In the genomic region with DNA sequence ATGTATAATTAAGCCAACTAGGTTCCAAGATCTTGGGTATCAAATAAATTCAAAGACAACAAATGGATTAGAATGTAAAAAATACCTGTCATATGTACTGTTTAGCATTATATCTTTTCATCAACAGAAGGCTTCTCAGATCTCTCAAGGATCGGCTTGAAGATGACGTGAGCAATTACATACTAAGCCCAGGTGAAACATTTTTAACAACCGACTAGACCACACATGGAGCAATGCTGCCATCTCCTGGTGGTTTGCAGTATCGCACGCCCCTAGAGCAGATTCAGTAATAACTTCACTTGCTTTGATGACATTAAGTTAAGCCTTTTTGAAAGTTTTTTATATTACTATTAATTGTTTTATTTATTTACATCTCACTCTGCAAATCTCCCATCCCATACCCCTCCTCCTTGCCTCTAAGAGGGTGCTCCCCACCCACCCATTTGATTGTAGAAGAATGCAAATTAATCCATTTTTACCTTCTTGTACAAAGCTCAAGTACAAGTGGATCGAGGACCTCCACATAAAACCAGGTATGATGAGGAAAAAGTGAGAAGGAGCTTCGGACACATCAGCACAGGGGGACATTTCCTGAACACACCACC, we compare ENCODE assay signal across 8 mouse cellular contexts. TPM values are rescaled to one million over a fixed set of nuclear protein-coding genes. Genes with fewer than 3 reads are reported as not detected.
DNase-seq lines count a peak whose midpoint lies in the region; ATAC-seq and TF ChIP-seq lines count a peak whose summit lies in the region.

No protein-coding gene starts in this region.

- peaks cover 11% of the 10 kb centered on the region for H3K36me3 ChIP-seq in C2C12 (ENCODE audit: control insufficient read depth, insufficient read depth)

- H3K79me3 ChIP-seq in C2C12 (ENCODE audit: low read depth) = no peaks in the 10 kb centered on the region

- TF ChIP-seq CTCF in C2C12 (IDR thresholded peaks at IDR 0.05; ENCODE audit: control insufficient read depth, insufficient read depth, insufficient read length) = peak; percentile 1
- no peak; the same call in 1 of the 2 replicates for TF ChIP-seq CTCF in gastrocnemius, adult 2 months (IDR thresholded peaks at IDR 0.05)

- H3ac ChIP-seq in C2C12 (ENCODE audit: control insufficient read depth, insufficient read length, low read depth) = no peak overlapping the region

- intact Hi-C loops in gastrocnemius, adult 2 months (cut with DNase I) = loop anchor here (10.0 kb wide), 2 partner anchors 89 to 119 kb away; a partner anchor contains a TSS

- no peak overlapping the region for H3K4me3 ChIP-seq in C2C12 (ENCODE audit: insufficient read depth, poor library complexity, severe bottlenecking)
- no peak overlapping the region for H3K4me3 ChIP-seq in gastrocnemius, adult 2 months

- H3K27me3 ChIP-seq in C2C12 (ENCODE audit: control insufficient read depth, insufficient read depth, insufficient read length) = no peaks in the 10 kb centered on the region

- no peak overlapping the region for H3K27ac ChIP-seq in gastrocnemius, adult 2 months

- ATAC-seq in neutrophil, adult 5-6 weeks (ENCODE audit: extremely low read depth, insufficient number of reproducible peaks, low FRiP score, poor library complexity, severe bottlenecking) = peak; percentile 98

- DNase-seq in NIH3T3 (ENCODE audit: low read depth) = peak; percentile 81
- peak; percentile 63 for DNase-seq in cerebellum, adult 9-11 months
- peak; percentile 51 for DNase-seq in gastrocnemius, adult 2 months
- peak; percentile 61 for DNase-seq in kidney, postnatal 14 days
- peak; percentile 40 to 50 for DNase-seq in lung, adult 18-20 months
- peak; percentile 40 for DNase-seq in yolk sac, embryonic 10.5 days (ENCODE audit: low spot score)

- no peaks in the 10 kb centered on the region for H3K79me2 ChIP-seq in C2C12 (ENCODE audit: control insufficient read depth, insufficient read depth)

TF ChIP-seq in C2C12, 6 proteins besides CTCF, POLR2A, EP300 and RAD21:
- TF ChIP-seq MYOD1 (IDR thresholded peaks at IDR 0.05; ENCODE audit: control insufficient read depth, insufficient read length, low read depth) (no peak), USF1 (IDR thresholded peaks at IDR 0.05; ENCODE audit: low read depth) (no peak), FOSL1 (IDR thresholded peaks at IDR 0.05; ENCODE audit: insufficient read depth, low read length, poor library complexity, severe bottlenecking) (no peak), MAX (IDR thresholded peaks at IDR 0.05) (no peak), MYOG (IDR thresholded peaks at IDR 0.05; ENCODE audit: control insufficient read depth, extremely low read depth, insufficient read length) (no peak), CEBPB (IDR thresholded peaks at IDR 0.05; ENCODE audit: low read depth) (no peak)
TF ChIP-seq in C2C12: peak in this region for 0.

RNA-seq across cellular contexts. Expression of a gene that starts 11.2 kb away (rescaled TPM):
- polyA plus RNA-seq in C2C12 (2012; fragmentation: generic; extraction: Trizol) = 5.3 TPM
- 10 to 100 TPM; 30.5 to 30.9 TPM for total RNA-seq in gastrocnemius, adult 2 months (2021)
- 73.3 and 76.6 TPM in 2 replicates for total RNA-seq in neutrophil, adult 5-6 weeks (2017)

RNA-seq across cellular contexts. Expression of a gene that starts 15.5 kb away (rescaled TPM):
- 19.1 TPM for polyA plus RNA-seq in C2C12 (2012; fragmentation: generic; extraction: Trizol)
- 10 to 100 TPM; 14.5 to 20.6 TPM for total RNA-seq in gastrocnemius, adult 2 months (2021)
- 23.2 and 33.4 TPM in 2 replicates for total RNA-seq in neutrophil, adult 5-6 weeks (2017)

RNA-seq across cellular contexts. Expression of a gene that starts 51.4 kb away (rescaled TPM):
- 19.7 TPM for polyA plus RNA-seq in C2C12 (2012; fragmentation: generic; extraction: Trizol)
- 10 to 100 TPM; 14.4 to 14.8 TPM for total RNA-seq in gastrocnemius, adult 2 months (2021)
- total RNA-seq in neutrophil, adult 5-6 weeks (2017) = 10.8 and 11.4 TPM in 2 replicates
